In genomic region chr9:23011316-23011959, GRCm38 (mm10) we compare ENCODE assay signal across 12 mouse cellular contexts.
DNase-seq lines count a peak whose midpoint lies in the region; ATAC-seq lines count a peak whose summit lies in the region.
"Had no signal": no experiment of that assay in that cellular context is flagged by ENCODE, and none has a peak within 500 bp of the region (broad histone marks: within the 10 kb centered on the region; RNA-seq: fewer than 3 reads in every experiment).

No protein-coding gene starts in this region.

- H3K9me3 ChIP-seq in heart, embryonic 11.5 days (replicated peaks; ENCODE audit: control insufficient read depth, low read length): no peaks in the 10 kb centered on the region
- no peaks in the 10 kb centered on the region; the same call in 1 of the 2 replicates for H3K9me3 ChIP-seq in forebrain, embryonic 16.5 days (ENCODE audit: control insufficient read depth, low read length)
- H3K9me3 ChIP-seq in limb, embryonic 15.5 days: no peaks in the 10 kb centered on the region

- H3K9ac ChIP-seq in heart, embryonic 11.5 days (ENCODE audit: low read depth, low read length): no peak overlapping the region
- H3K9ac ChIP-seq in forebrain, embryonic 16.5 days (replicated peaks; ENCODE audit: low read depth, low read length): no peak overlapping the region
- no peak overlapping the region for H3K9ac ChIP-seq in limb, embryonic 15.5 days
- H3K9ac ChIP-seq: liver, embryonic 15.5 days had no signal

- WGBS in heart, embryonic 11.5 days (ENCODE audit: insufficient replicate concordance): 40% methylated on average over 7 of the region's 7 CpGs
- 2% methylated on average over 7 of the region's 7 CpGs for WGBS in forebrain, embryonic 16.5 days
- 26% methylated on average over 7 of the region's 7 CpGs for WGBS in limb, embryonic 15.5 days

- H3K4me2 ChIP-seq in heart, embryonic 11.5 days: no peak overlapping the region
- H3K4me2 ChIP-seq in forebrain, embryonic 16.5 days (ENCODE audit: low read length): peak overlapping the region; percentile 5
- no peak overlapping the region for H3K4me2 ChIP-seq in limb, embryonic 15.5 days
- H3K4me2 ChIP-seq: liver, embryonic 15.5 days had no signal

- peaks cover 3% of the 10 kb centered on the region for H3K4me1 ChIP-seq in heart, embryonic 11.5 days (ENCODE audit: control insufficient read depth, insufficient read depth, low read length)
- H3K4me1 ChIP-seq in forebrain, embryonic 16.5 days (replicated peaks; ENCODE audit: control insufficient read depth, insufficient read depth, low read length): peaks cover 26% of the 10 kb centered on the region
- H3K4me1 ChIP-seq in limb, embryonic 15.5 days: peaks cover 27% of the 10 kb centered on the region
- H3K4me1 ChIP-seq: liver, embryonic 15.5 days had no signal

- H3K27me3 ChIP-seq in heart, embryonic 11.5 days (ENCODE audit: control insufficient read depth, insufficient read depth, low read length): no peaks in the 10 kb centered on the region
- H3K27me3 ChIP-seq in forebrain, embryonic 16.5 days (replicated peaks; ENCODE audit: control insufficient read depth, insufficient read depth, low read length): 0 out of 2 replicates have a peak, but pooled peaks cover 9% of the 10 kb centered on the region
- 0 out of 2 replicates have a peak, but pooled peaks cover 4% of the 10 kb centered on the region for H3K27me3 ChIP-seq in limb, embryonic 15.5 days

- no peaks in the 10 kb centered on the region for H3K36me3 ChIP-seq in heart, embryonic 11.5 days (ENCODE audit: control insufficient read depth, insufficient read depth, low read length)
- H3K36me3 ChIP-seq in forebrain, embryonic 16.5 days (ENCODE audit: control insufficient read depth, insufficient read depth): no peaks in the 10 kb centered on the region
- no peaks in the 10 kb centered on the region for H3K36me3 ChIP-seq in limb, embryonic 15.5 days
- H3K36me3 ChIP-seq: liver, embryonic 15.5 days had no signal

- no peak overlapping the region for H3K4me3 ChIP-seq in heart, embryonic 11.5 days (ENCODE audit: low read depth, low read length)
- no peak overlapping the region for H3K4me3 ChIP-seq in forebrain, embryonic 16.5 days (replicated peaks; ENCODE audit: low read length)
- H3K4me3 ChIP-seq in limb, embryonic 15.5 days: no peak overlapping the region
- H3K4me3 ChIP-seq: liver, embryonic 15.5 days; myocyte had no signal

- intact Hi-C loops in heart, postnatal 10 days (cut with DNase I): loop anchor here (10.0 kb wide), 2 partner anchors 207 to 297 kb away; no protein-coding TSS in a partner anchor

- H3K27ac ChIP-seq in heart, embryonic 11.5 days (ENCODE audit: low read depth, low read length): no peak overlapping the region
- no peak overlapping the region for H3K27ac ChIP-seq in forebrain, embryonic 16.5 days (ENCODE audit: low read length)
- H3K27ac ChIP-seq in limb, embryonic 15.5 days: peak overlapping the region; percentile 61
- H3K27ac ChIP-seq: liver, embryonic 15.5 days had no signal

- no peak for ATAC-seq in heart, embryonic 11.5 days (replicated peaks; ENCODE audit: insufficient number of reproducible peaks, low FRiP score, low TSS enrichment)
- peak; percentile 84 for ATAC-seq in forebrain, embryonic 16.5 days
- ATAC-seq in limb, embryonic 15.5 days (ENCODE audit: insufficient number of reproducible peaks, low FRiP score, low TSS enrichment, low read depth): no peak

- DNase-seq in heart, postnatal 10 days: peak; percentile 18 to 22
- DNase-seq in embryo, embryonic 10.5 days (ENCODE audit: low spot score): peak; percentile 69
- DNase-seq in ovary, postnatal 36 days (ENCODE audit: low spot score): no peak
- no peak for DNase-seq in gastrocnemius, postnatal 25 days
- no peak for DNase-seq in adrenal gland, postnatal 14 days
- DNase-seq: kidney, postnatal 36 days; thymus, postnatal 14 days had no signal

Comparison
In these comparisons a context has a peak if more than half of its experiments do, and no peak if none do; other contexts are left out.
1. DNase-seq: peak in heart, postnatal 10 days (2 of 2) and embryo, embryonic 10.5 days (single experiment); none in ovary, postnatal 36 days (single experiment), gastrocnemius, postnatal 25 days (single experiment) and adrenal gland, postnatal 14 days (single experiment).